21 mouse cellular contexts compared by ENCODE assay signal in genomic region chr2:174450353-174450752, GRCm38 (mm10). TPM values are rescaled to one million over a fixed set of nuclear protein-coding genes. Genes with fewer than 3 reads are reported as not detected.
DNase-seq lines count a peak whose midpoint lies in the region; ATAC-seq and TF ChIP-seq lines count a peak whose summit lies in the region.
"Had no signal": no experiment of that assay in that cellular context is flagged by ENCODE, and none has a peak within 500 bp of the region (broad histone marks: within the 10 kb centered on the region; RNA-seq: fewer than 3 reads in every experiment).

TSS of gene Tubb1 (plus strand) at chr2:174450695.

- H3K4me3 ChIP-seq in intestine, embryonic 15.5 days (replicated peaks): no peak within 1 kb of the TSS
- H3K4me3 ChIP-seq in intestine, embryonic 16.5 days (ENCODE audit: low read length): no peak within 1 kb of the TSS
- no peak within 1 kb of the TSS; a peak in 1 of 4 replicates for H3K4me3 ChIP-seq in MEL (ENCODE audit: control insufficient read depth in 1 of 2, insufficient read depth in 1 of 2, low read depth in 2 of 2, low read length in 2 of 2)
- H3K4me3 ChIP-seq in bone marrow, adult 2 months (replicated peaks; ENCODE audit: control insufficient read depth, low read depth, low read length): no peak within 1 kb of the TSS
- H3K4me3 ChIP-seq in liver, embryonic 14.5 days (ENCODE audit: insufficient read depth in 1 of 2, low read depth in 2 of 2, low read length in 2 of 2): peak within 1 kb of the TSS in 1 of 2 experiments; percentile 25; a peak in 2 of 4 replicates
- no peak within 1 kb of the TSS for H3K4me3 ChIP-seq in layer of hippocampus, adult 2 months
- H3K4me3 ChIP-seq: embryonic facial prominence, embryonic 12.5 days; limb, embryonic 13.5 days had no signal

- ATAC-seq in intestine, embryonic 15.5 days: 0 out of 2 replicates have a peak, but pooled peaks have one; percentile 35
- no peak for ATAC-seq in intestine, embryonic 16.5 days
- peak; percentile 62 for ATAC-seq in liver, embryonic 14.5 days (ENCODE audit: insufficient read depth)
- ATAC-seq: hindbrain, embryonic 16.5 days; midbrain, embryonic 16.5 days had no signal

- peak; percentile 67 for DNase-seq in MEL (ENCODE audit: low read depth, low spot score)
- peak in 1 of 3 experiments; percentile 74 for DNase-seq in liver, embryonic 14.5 days (ENCODE audit: low read depth in 3 of 3, low spot score in 3 of 3)
- DNase-seq in right cerebral cortex, adult 18-20 months: no peak
- no peak for DNase-seq in layer of hippocampus, postnatal 10 days (ENCODE audit: low spot score in 2 of 2)
- no peak for DNase-seq in layer of hippocampus, adult 2 months (ENCODE audit: low spot score in 2 of 2)
- DNase-seq: cerebellum, postnatal 36 days; heart, adult 18-20 months; heart, postnatal 10 days; kidney, adult 2 months; kidney, postnatal 14 days; lung, postnatal 4 days; spleen, adult 18-20 months; thymus, postnatal 25 days had no signal

- H3K79me2 ChIP-seq in MEL (ENCODE audit: control insufficient read depth, insufficient read depth, low read length, poor library complexity): no peaks in the 10 kb centered on the region

- H3K9me3 ChIP-seq in intestine, embryonic 15.5 days: no peaks in the 10 kb centered on the region
- H3K9me3 ChIP-seq in intestine, embryonic 16.5 days (ENCODE audit: control insufficient read depth, low read length): no peaks in the 10 kb centered on the region
- H3K9me3 ChIP-seq in MEL (replicated peaks; ENCODE audit: insufficient read depth, low read length): no peaks in the 10 kb centered on the region
- no peaks in the 10 kb centered on the region for H3K9me3 ChIP-seq in liver, embryonic 14.5 days (ENCODE audit: control insufficient read depth, low read length)
- H3K9me3 ChIP-seq: embryonic facial prominence, embryonic 12.5 days; limb, embryonic 13.5 days had no signal

- H3K4me1 ChIP-seq in intestine, embryonic 15.5 days (replicated peaks): no peaks in the 10 kb centered on the region
- no peaks in the 10 kb centered on the region for H3K4me1 ChIP-seq in intestine, embryonic 16.5 days (ENCODE audit: control insufficient read depth, insufficient read depth, low read length)
- H3K4me1 ChIP-seq in MEL (ENCODE audit: control insufficient read depth in 1 of 2, insufficient read depth in 2 of 2, low read length in 2 of 2): peaks cover 11 to 33% of the 10 kb centered on the region in 2 experiments
- H3K4me1 ChIP-seq in bone marrow, adult 2 months (ENCODE audit: control insufficient read depth, insufficient read depth, low read length): peaks cover 3% of the 10 kb centered on the region
- peaks cover 39 to 42% of the 10 kb centered on the region in 2 experiments for H3K4me1 ChIP-seq in liver, embryonic 14.5 days (replicated peaks; ENCODE audit: control insufficient read depth in 2 of 2, insufficient read depth in 2 of 2, low read length in 1 of 2)

- TF ChIP-seq POLR2A in MEL (IDR thresholded peaks at IDR 0.05; ENCODE audit: control insufficient read depth in 1 of 2, insufficient read depth in 1 of 2, low read depth in 1 of 2, low read length in 2 of 2, poor library complexity in 1 of 2): no peak
- TF ChIP-seq POLR2A in bone marrow, adult 2 months (IDR thresholded peaks at IDR 0.05; ENCODE audit: borderline replicate concordance, control insufficient read depth, low read depth, low read length): no peak

- H3K9ac ChIP-seq in intestine, embryonic 15.5 days: no peak within 1 kb of the TSS
- H3K9ac ChIP-seq in intestine, embryonic 16.5 days (ENCODE audit: low read depth, low read length): no peak within 1 kb of the TSS
- H3K9ac ChIP-seq in MEL (ENCODE audit: control insufficient read depth, low read depth, low read length, poor library complexity, severe bottlenecking): no peak within 1 kb of the TSS
- H3K9ac ChIP-seq in liver, embryonic 14.5 days (replicated peaks): no peak within 1 kb of the TSS
- H3K9ac ChIP-seq: embryonic facial prominence, embryonic 12.5 days; limb, embryonic 13.5 days had no signal

- no peaks in the 10 kb centered on the region for H3K27me3 ChIP-seq in intestine, embryonic 15.5 days (replicated peaks)
- H3K27me3 ChIP-seq in intestine, embryonic 16.5 days (replicated peaks; ENCODE audit: control insufficient read depth, insufficient read depth, low read length): no peaks in the 10 kb centered on the region
- no peaks in the 10 kb centered on the region for H3K27me3 ChIP-seq in MEL (ENCODE audit: control insufficient read depth in 1 of 2, insufficient read depth in 2 of 2, low read length in 2 of 2)
- no peaks in the 10 kb centered on the region for H3K27me3 ChIP-seq in liver, embryonic 14.5 days (ENCODE audit: control insufficient read depth, insufficient read depth, low read length)
- H3K27me3 ChIP-seq: embryonic facial prominence, embryonic 12.5 days; limb, embryonic 13.5 days had no signal

- H3K36me3 ChIP-seq in intestine, embryonic 15.5 days: no peaks in the 10 kb centered on the region
- no peaks in the 10 kb centered on the region for H3K36me3 ChIP-seq in intestine, embryonic 16.5 days (ENCODE audit: control insufficient read depth, insufficient read depth, low read length)
- H3K36me3 ChIP-seq in MEL (ENCODE audit: control insufficient read depth in 1 of 2, insufficient read depth in 2 of 2, low read length in 2 of 2): peaks cover 0 to 18% of the 10 kb centered on the region in 2 experiments; a peak in 2 of 4 replicates
- no peaks in the 10 kb centered on the region for H3K36me3 ChIP-seq in liver, embryonic 14.5 days (replicated peaks; ENCODE audit: control insufficient read depth, insufficient read depth, low read depth)
- H3K36me3 ChIP-seq: embryonic facial prominence, embryonic 12.5 days; limb, embryonic 13.5 days had no signal

- no peak for TF ChIP-seq RAD21 in MEL (IDR thresholded peaks at IDR 0.05; ENCODE audit: low read depth, low read length)

- TF ChIP-seq CTCF in MEL (IDR thresholded peaks at IDR 0.05 in 2 of 3, conservative IDR thresholded peaks at IDR 0.05 in 1 of 3; ENCODE audit: control insufficient read depth in 1 of 3, insufficient read depth in 1 of 3, low read depth in 2 of 3, low read length in 3 of 3, poor library complexity in 1 of 3, severe bottlenecking in 1 of 3): no peak
- no peak for TF ChIP-seq CTCF in bone marrow, adult 2 months (IDR thresholded peaks at IDR 0.05; ENCODE audit: control insufficient read depth, insufficient read depth, low read length)
- TF ChIP-seq CTCF in liver, embryonic 14.5 days (IDR thresholded peaks at IDR 0.05; ENCODE audit: low read depth): no peak
- TF ChIP-seq CTCF in layer of hippocampus, adult 2 months (conservative IDR thresholded peaks at IDR 0.05): no peak

- no peak within 1 kb of the TSS for H3K4me2 ChIP-seq in intestine, embryonic 15.5 days (replicated peaks)
- H3K4me2 ChIP-seq in intestine, embryonic 16.5 days (ENCODE audit: low read depth, low read length): no peak within 1 kb of the TSS
- peak within 1 kb of the TSS; percentile 27; the same call in 1 of the 2 replicates for H3K4me2 ChIP-seq in liver, embryonic 14.5 days (ENCODE audit: low read depth)
- H3K4me2 ChIP-seq: embryonic facial prominence, embryonic 12.5 days; limb, embryonic 13.5 days had no signal

- H3K27ac ChIP-seq in intestine, embryonic 15.5 days: no peak within 1 kb of the TSS
- no peak within 1 kb of the TSS for H3K27ac ChIP-seq in intestine, embryonic 16.5 days (ENCODE audit: low read length)
- H3K27ac ChIP-seq in MEL (ENCODE audit: control insufficient read depth, low read depth, low read length): no peak within 1 kb of the TSS
- no peak within 1 kb of the TSS for H3K27ac ChIP-seq in bone marrow, adult 2 months (ENCODE audit: control insufficient read depth, insufficient read depth, low read depth, low read length, poor library complexity)
- H3K27ac ChIP-seq in liver, embryonic 14.5 days: peak within 1 kb of the TSS; percentile 59
- no peak within 1 kb of the TSS for H3K27ac ChIP-seq in layer of hippocampus, adult 2 months
- H3K27ac ChIP-seq: embryonic facial prominence, embryonic 12.5 days; limb, embryonic 13.5 days had no signal

- TF ChIP-seq EP300 in MEL (IDR thresholded peaks at IDR 0.05; ENCODE audit: low read depth in 1 of 2, low read length in 2 of 2): no peak
- no peak for TF ChIP-seq EP300 in liver, embryonic 14.5 days (IDR thresholded peaks at IDR 0.05; ENCODE audit: low read depth)

- WGBS in intestine, embryonic 15.5 days: 63% methylated on average over 4 of the region's 4 CpGs
- 72% methylated on average over 4 of the region's 4 CpGs for WGBS in intestine, embryonic 16.5 days
- WGBS in bone marrow, adult 2 months: 34% methylated on average over 4 of the region's 4 CpGs
- 9% methylated on average over 4 of the region's 4 CpGs for WGBS in liver, embryonic 14.5 days (ENCODE audit: insufficient replicate concordance)

TF ChIP-seq in MEL, 35 proteins besides CTCF, POLR2A, EP300 and RAD21:
- TF ChIP-seq SIN3A (IDR thresholded peaks at IDR 0.05; ENCODE audit: low read length): 0 out of 2 replicates have a peak, but pooled peaks have one; percentile 12
- no peak for TF ChIP-seq CHD2 (IDR thresholded peaks at IDR 0.05; ENCODE audit: low read length)
- peak; percentile 22; the same call in 1 of the 2 replicates for TF ChIP-seq ETS1 (IDR thresholded peaks at IDR 0.05; ENCODE audit: low read depth, low read length)

RNA-seq across cellular contexts. Expression of gene Tubb1, which starts in this region (rescaled TPM):
- 1.1 and 1.4 TPM in 2 replicates for polyA plus RNA-seq in intestine, embryonic 15.5 days (2015; fragmentation: Nextera tagmentation; extraction: Ambion mirVana)
- 1.1 and 1.4 TPM in 2 replicates for polyA plus RNA-seq in intestine, embryonic 16.5 days (2015; fragmentation: Nextera tagmentation; extraction: Ambion mirVana)
- 3.1 and 3.5 TPM in 2 replicates for total RNA-seq in MEL (2012; rRNA removed)
- polyA plus RNA-seq in MEL (2012; ENCODE audit: insufficient read depth in 1 of 2, insufficient read length in 2 of 2, low read depth in 1 of 2, low replicate concordance in 2 of 2, missing spikeins in 1 of 2): 1 to 10 TPM in 1 of 2 experiments, not detected in 1; 2.6 TPM
- polyA plus RNA-seq in bone marrow, adult 2 months (2011; ENCODE audit: insufficient read depth, insufficient read length, low replicate concordance, missing spikeins): 36.1 and 60.9 TPM in 2 replicates
- 24.3 and 25.5 TPM in 2 replicates for polyA plus RNA-seq in liver, embryonic 14.5 days (2012; rRNA removed)
- polyA plus RNA-seq in liver, embryonic 14.5 days (2014; fragmentation: Nextera tagmentation; extraction: Ambion mirVana): 24.9 and 32.2 TPM in 2 replicates
- total RNA-seq in layer of hippocampus, postnatal 10 days (2021): not detected
- total RNA-seq in layer of hippocampus, adult 2 months (2021): not detected
- total RNA-seq: gastrocnemius, adult 8-10 months had no signal

Comparison
In these comparisons a context has a peak if more than half of its experiments do, and no peak if none do; other contexts are left out.
1. RNA of gene Tubb1 (polyA plus RNA-seq): 36.1 to 60.9 TPM in bone marrow, adult 2 months and 24.3 to 32.2 TPM in liver, embryonic 14.5 days; 2.6 TPM in MEL, 1.1 to 1.4 TPM in intestine, embryonic 16.5 days and 1.1 to 1.4 TPM in intestine, embryonic 15.5 days; every median in the first group is over 4 times any median in the second.